Mouse (Mus musculus) stomach, embryonic 16.5 days (tissue): ENCODE results near the gene Hoxd10. TPM values are rescaled to one million over a fixed set of nuclear protein-coding genes. Genes with fewer than 3 reads are reported as not detected.

Experiments
- ATAC-seq: fragments of 200-750 bp; cut with Nextera tagmentation; 2 replicates; pipeline ENCODE4 v1.8.0; 2017; ENCODE audit warnings: moderate number of reproducible peaks, moderate TSS enrichment; ENCODE audit not compliant: insufficient read depth, low FRiP score
- H3K27ac ChIP-seq: fragments of 300-500 bp; sonication (generic); 2 replicates; pipeline ENCODE4 v1.5.1; 2014; ENCODE audit warnings: low read length
- H3K27me3 ChIP-seq: fragments of 300-500 bp; sonication (generic); 2 replicates; pipeline ENCODE4 v1.6.1; 2014; ENCODE audit warnings: low read length, control low read depth, mixed read lengths; ENCODE audit not compliant: control insufficient read depth, insufficient read depth
- H3K36me3 ChIP-seq: fragments of 300-500 bp; sonication (generic); 2 replicates; pipeline ENCODE4 v1.6.1; 2014; ENCODE audit warnings: low read length; ENCODE audit not compliant: control insufficient read depth, insufficient read depth
- H3K4me1 ChIP-seq: fragments of 300-500 bp; sonication (generic); 2 replicates; pipeline ENCODE4 v1.6.1; 2014; ENCODE audit warnings: low read length, control low read depth, mixed read lengths; ENCODE audit not compliant: control insufficient read depth, insufficient read depth
- H3K4me2 ChIP-seq: fragments of 300-500 bp; sonication (generic); 2 replicates; pipeline ENCODE4 v1.6.1; 2014; ENCODE audit warnings: low read depth, low read length, mixed read lengths
- H3K4me3 ChIP-seq: fragments of 300-500 bp; sonication (generic); replicated peaks from 2 replicates; pipeline ENCODE4 v1.5.1; 2014; ENCODE audit warnings: mild to moderate bottlenecking, low read length
- H3K9ac ChIP-seq: fragments of 300-500 bp; sonication (generic); 2 replicates; pipeline ENCODE4 v1.6.1; 2014; ENCODE audit warnings: low read length
- H3K9me3 ChIP-seq: fragments of 300-500 bp; sonication (generic); replicated peaks from 2 replicates; pipeline ENCODE4 v1.6.1; 2016; ENCODE audit warnings: low read length, control low read depth; ENCODE audit not compliant: control insufficient read depth
- WGBS: fragments of 180-500 bp; shearing (Covaris S2); extraction: QIAGEN DNeasy Blood & Tissue Kit; methylation state at CpG from one replicate; pipeline ENCODE4 v1.1.7; 2014; 5-methylcytosine and 5-hydroxymethylcytosine counted together
- polyA plus RNA-seq: library from polyadenylated mRNA; unstranded; fragments of >200 nt; fragmentation: Nextera tagmentation; extraction: Ambion mirVana; gene quantifications from 2 replicates; pipeline ENCODE4 v1.2.1, GENCODE M21; 2015

Hoxd10 gene
- polyA plus RNA-seq, 1 experiment from 2014 or later = 0.21 TPM

- H3K27ac ChIP-seq = no peak overlapping the region
- no peaks in the 10 kb centered on the region for H3K36me3 ChIP-seq
- no peaks in the 10 kb centered on the region; the same call in 1 of the 2 replicates for H3K4me1 ChIP-seq
- no peak overlapping the region for H3K9ac ChIP-seq
- H3K4me2 ChIP-seq = no peak overlapping the region
- H3K4me3 ChIP-seq = 0 out of 2 replicates have a peak overlapping the region, but pooled peaks have one; percentile 21
- H3K27me3 ChIP-seq = peaks cover 91% of the 10 kb centered on the region
- no peaks in the 10 kb centered on the region for H3K9me3 ChIP-seq
- WGBS = 5% methylated on average over 35 of the region's 35 CpGs
- ATAC-seq = no peak
Observed at GRCm38 (mm10) chr2:74691995-74692807, 477 bp downstream of the Hoxd10 start.

GRCm38 (mm10) chr2:74692808-74693431, 1.2 kb downstream of the Hoxd10 start:
- no peaks in the 10 kb centered on the region for H3K9me3 ChIP-seq
- no peak overlapping the region for H3K4me3 ChIP-seq
- no peak overlapping the region for H3K27ac ChIP-seq
- H3K4me1 ChIP-seq = peaks cover 3% of the 10 kb centered on the region
- no peak overlapping the region for H3K4me2 ChIP-seq
- ATAC-seq = no peak
- no peaks in the 10 kb centered on the region for H3K36me3 ChIP-seq
- under 1% methylated on average over 20 of the region's 20 CpGs for WGBS
- H3K9ac ChIP-seq = no peak overlapping the region
- H3K27me3 ChIP-seq = peaks cover 91% of the 10 kb centered on the region

- Histone ChIP-seq H3K27me3 (peaks cover 92% of the 10 kb centered on the region), H3K4me1 (peaks cover 6% of the 10 kb centered on the region), H3K4me3 (no peak overlapping the region), H3K36me3 (no peaks in the 10 kb centered on the region), H3K9ac (no peak overlapping the region), H3K27ac (no peak overlapping the region), H3K9me3 (no peaks in the 10 kb centered on the region), H3K4me2 (no peak overlapping the region)
- WGBS = 18% methylated on average over 4 of the region's 4 CpGs
- no peak for ATAC-seq
Observed at GRCm38 (mm10) chr2:74693432-74693827, 1.7 kb downstream of the Hoxd10 start.

GRCm38 (mm10) chr2:74694066-74694465, 2.3 kb downstream of the Hoxd10 start:
- peaks cover 93% of the 10 kb centered on the region for H3K27me3 ChIP-seq
- 4% methylated on average over 16 of the region's 16 CpGs for WGBS
- no peak overlapping the region for H3K4me2 ChIP-seq

GRCm38 (mm10) chr2:74695383-74695782, 3.7 kb downstream of the Hoxd10 start:
- H3K4me2 ChIP-seq = no peak overlapping the region
- WGBS = 9% methylated on average over 1 of the region's 1 CpGs
- no peak overlapping the region for H3K9ac ChIP-seq
- peaks cover 96% of the 10 kb centered on the region for H3K27me3 ChIP-seq
- ATAC-seq = no peak
- peaks cover 6% of the 10 kb centered on the region for H3K4me1 ChIP-seq
- H3K27ac ChIP-seq = no peak overlapping the region
- H3K4me3 ChIP-seq = no peak overlapping the region
- no peaks in the 10 kb centered on the region for H3K9me3 ChIP-seq
- no peaks in the 10 kb centered on the region for H3K36me3 ChIP-seq

More at GRCm38 (mm10) chr2:74694066-74694465, 2.3 kb downstream of the Hoxd10 start:
- Histone ChIP-seq H3K9me3 (no peaks in the 10 kb centered on the region), H3K4me3 (no peak overlapping the region), H3K4me1 (peaks cover 6% of the 10 kb centered on the region), H3K9ac (no peak overlapping the region), H3K36me3 (no peaks in the 10 kb centered on the region), H3K27ac (no peak overlapping the region)
- ATAC-seq = no peak

GRCm38 (mm10) chr2:74695813-74696430, 4.2 kb downstream of the Hoxd10 start:
- H3K9me3 ChIP-seq = no peaks in the 10 kb centered on the region
- H3K9ac ChIP-seq = no peak overlapping the region
- peaks cover 6% of the 10 kb centered on the region for H3K4me1 ChIP-seq
- H3K27me3 ChIP-seq = peaks cover 99% of the 10 kb centered on the region
- H3K4me3 ChIP-seq = no peak overlapping the region
- ATAC-seq = no peak
- H3K36me3 ChIP-seq = no peaks in the 10 kb centered on the region
- WGBS = 7% methylated on average over 7 of the region's 7 CpGs
- no peak overlapping the region for H3K27ac ChIP-seq
- no peak overlapping the region for H3K4me2 ChIP-seq

- H3K36me3 ChIP-seq = no peaks in the 10 kb centered on the region
- WGBS = 4% methylated on average over 34 of the region's 34 CpGs
- peaks cover 99% of the 10 kb centered on the region for H3K27me3 ChIP-seq
- peaks cover 6% of the 10 kb centered on the region for H3K4me1 ChIP-seq
- no peaks in the 10 kb centered on the region for H3K9me3 ChIP-seq
- no peak overlapping the region for H3K27ac ChIP-seq
- H3K4me3 ChIP-seq = no peak overlapping the region
- no peak overlapping the region for H3K4me2 ChIP-seq
- H3K9ac ChIP-seq = no peak overlapping the region
- ATAC-seq = no peak
Observed at GRCm38 (mm10) chr2:74696442-74697335, 5.0 kb downstream of the Hoxd10 start.

GRCm38 (mm10) chr2:74697567-74698121, 5.9 kb downstream of the Hoxd10 start, which contains the start of gene Hoxd9:
Gene Hoxd9 (plus strand): TSS chr2:74697727.
- Histone ChIP-seq H3K27ac (no peak within 1 kb of the TSS), H3K4me3 (peak within 1 kb of the TSS; percentile 39), H3K4me2 (peak within 1 kb of the TSS; percentile 50), H3K36me3 (no peaks in the 10 kb centered on the region), H3K27me3 (peaks cover 96% of the 10 kb centered on the region), H3K9me3 (no peaks in the 10 kb centered on the region), H3K4me1 (peaks cover 6% of the 10 kb centered on the region), H3K9ac (no peak within 1 kb of the TSS)
- WGBS = under 1% methylated on average over 43 of the region's 43 CpGs
- no peak for ATAC-seq
